Mouse (Mus musculus) brain, embryonic 18.5 days (tissue): ENCODE measurements around the gene Lrrc43.

Experiments
- DNase-seq: peaks from one replicate; pipeline ENCODE4 v3.0.0-alpha.2; 2012; ENCODE audit warnings: low read depth, low spot score

Lrrc43 gene

GRCm38 (mm10) chr5:123520666-123521065 lies 31.6 kb downstream of the Lrrc43 start:
- no peak for DNase-seq

- no peak for DNase-seq
Observed at GRCm38 (mm10) chr5:123521621-123522020, 32.5 kb downstream of the Lrrc43 start.

GRCm38 (mm10) chr5:123522166-123522565 lies 33.1 kb downstream of the Lrrc43 start:
- DNase-seq: no peak

GRCm38 (mm10) chr5:123523692-123524392 lies 34.7 kb downstream of the Lrrc43 start, which contains the start of gene Diablo:
Gene Diablo (minus strand): TSS chr5:123524176.
- peak; percentile 93 for DNase-seq

GRCm38 (mm10) chr5:123524393-123524750 lies 35.3 kb downstream of the Lrrc43 start:
- DNase-seq: no peak

- no peak for DNase-seq
Observed at GRCm38 (mm10) chr5:123525281-123525680, 36.2 kb downstream of the Lrrc43 start, which contains the start of gene Gm49027. Gene Gm49027 (minus strand): TSS chr5:123525488.

- no peak for DNase-seq
Observed at GRCm38 (mm10) chr5:123525916-123526495, 36.9 kb downstream of the Lrrc43 start.

- DNase-seq: no peak
Observed at GRCm38 (mm10) chr5:123528641-123529040, 39.5 kb downstream of the Lrrc43 start.

- no peak for DNase-seq
Observed at GRCm38 (mm10) chr5:123530056-123530455, 41.0 kb downstream of the Lrrc43 start.

GRCm38 (mm10) chr5:123533801-123534200 lies 44.7 kb downstream of the Lrrc43 start:
- no peak for DNase-seq

- no peak for DNase-seq
Observed at GRCm38 (mm10) chr5:123555693-123556092, 66.6 kb downstream of the Lrrc43 start.

- DNase-seq: no peak
Observed at GRCm38 (mm10) chr5:123556451-123556850, 67.3 kb downstream of the Lrrc43 start.
